Mouse (Mus musculus) neural tube, embryonic 15.5 days (tissue): ENCODE data around the gene Cntnap5c. TPM values are rescaled to one million over a fixed set of nuclear protein-coding genes. Genes with fewer than 3 reads are reported as not detected.
"Not testable (repeated sequence)": the region's sequence is repeated elsewhere in the genome, so short reads cannot be mapped to it uniquely, and the experiment has no call there.

Source experiments
- ATAC-seq: fragments of 200-750 bp; cut with Nextera tagmentation; 2 replicates; pipeline ENCODE4 v1.8.0; 2017; ENCODE audit warnings: mild to moderate bottlenecking, moderate TSS enrichment, moderate library complexity; ENCODE audit not compliant: low FRiP score
- H3K27ac ChIP-seq: fragments of 300-500 bp; sonication (generic); replicated peaks from 2 replicates; pipeline ENCODE4 v1.5.1; 2015; ENCODE audit warnings: mild to moderate bottlenecking, inconsistent platforms
- H3K27me3 ChIP-seq: fragments of 300-500 bp; sonication (generic); replicated peaks from 2 replicates; pipeline ENCODE4 v1.6.1; 2015; ENCODE audit warnings: inconsistent platforms
- H3K36me3 ChIP-seq: fragments of 300-500 bp; sonication (generic); 2 replicates; pipeline ENCODE4 v1.6.1; 2015; ENCODE audit warnings: inconsistent platforms
- H3K4me1 ChIP-seq: fragments of 300-500 bp; sonication (generic); 2 replicates; pipeline ENCODE4 v1.6.1; 2015; ENCODE audit warnings: inconsistent platforms
- H3K4me2 ChIP-seq: fragments of 300-500 bp; sonication (generic); 2 replicates; pipeline ENCODE4 v1.6.1; 2015; ENCODE audit warnings: inconsistent platforms, mild to moderate bottlenecking, moderate library complexity
- H3K4me3 ChIP-seq: fragments of 300-500 bp; sonication (generic); replicated peaks from 2 replicates; pipeline ENCODE4 v1.5.1; 2015; ENCODE audit warnings: mild to moderate bottlenecking, inconsistent platforms
- H3K9ac ChIP-seq: fragments of 300-500 bp; sonication (generic); replicated peaks from 2 replicates; pipeline ENCODE4 v1.6.1; 2015; ENCODE audit warnings: mild to moderate bottlenecking, inconsistent platforms
- H3K9me3 ChIP-seq: fragments of 300-500 bp; sonication (generic); replicated peaks from 2 replicates; pipeline ENCODE4 v1.6.1; 2016; ENCODE audit warnings: inconsistent platforms
- WGBS: fragments of 180-500 bp; shearing (Covaris S2); methylation state at CpG from one replicate; pipeline ENCODE4 v1.1.7; 2015; ENCODE audit warnings: mixed read lengths; 5-methylcytosine and 5-hydroxymethylcytosine counted together
- polyA plus RNA-seq: library from polyadenylated mRNA; unstranded; fragments of >200 nt; fragmentation: Nextera tagmentation; extraction: Ambion mirVana; gene quantifications from 2 replicates; pipeline ENCODE4 v1.2.1, GENCODE M21; 2015

Gene Cntnap5c
- polyA plus RNA-seq, 1 experiment from 2014 or later, result 5.0 TPM

- no peak for ATAC-seq
- Histone ChIP-seq H3K27me3 (no peaks in the 10 kb centered on the region), H3K9me3 (no peaks in the 10 kb centered on the region), H3K36me3 (no peaks in the 10 kb centered on the region), H3K4me3 (no peak overlapping the region), H3K4me2 (no peak overlapping the region), H3K4me1 (no peaks in the 10 kb centered on the region), H3K9ac (no peak overlapping the region), H3K27ac (no peak overlapping the region)
Observed at GRCm38 (mm10) chr17:57837090-57837971, 68.0 kb downstream of the Cntnap5c start.

- not testable (repeated sequence) for H3K9ac ChIP-seq, H3K4me2 ChIP-seq, H3K27me3 ChIP-seq, H3K36me3 ChIP-seq, ATAC-seq, H3K4me1 ChIP-seq, H3K4me3 ChIP-seq, H3K9me3 ChIP-seq, H3K27ac ChIP-seq
- no CpG with 5 or more reads among the region's 4 CpGs for WGBS
Observed at GRCm38 (mm10) chr17:57855811-57856210, 86.4 kb downstream of the Cntnap5c start.

GRCm38 (mm10) chr17:57865996-57866395 is 96.6 kb downstream of the Cntnap5c start:
- H3K4me2 ChIP-seq, result no peak overlapping the region
- no peaks in the 10 kb centered on the region for H3K4me1 ChIP-seq
- no peaks in the 10 kb centered on the region for H3K27me3 ChIP-seq
- H3K9ac ChIP-seq, result no peak overlapping the region
- H3K9me3 ChIP-seq, result no peaks in the 10 kb centered on the region
- ATAC-seq, result no peak
- H3K27ac ChIP-seq, result no peak overlapping the region
- no peaks in the 10 kb centered on the region for H3K36me3 ChIP-seq
- H3K4me3 ChIP-seq, result no peak overlapping the region

- WGBS, result 83% methylated on average over 4 of the region's 4 CpGs
- no peak overlapping the region for H3K27ac ChIP-seq
- no peak overlapping the region for H3K9ac ChIP-seq
- no peaks in the 10 kb centered on the region for H3K4me1 ChIP-seq
- no peaks in the 10 kb centered on the region for H3K27me3 ChIP-seq
- no peaks in the 10 kb centered on the region for H3K36me3 ChIP-seq
- ATAC-seq, result no peak
- no peak overlapping the region for H3K4me2 ChIP-seq
- H3K4me3 ChIP-seq, result no peak overlapping the region
- H3K9me3 ChIP-seq, result no peaks in the 10 kb centered on the region
Observed at GRCm38 (mm10) chr17:57887742-57888389, 118.5 kb downstream of the Cntnap5c start.

GRCm38 (mm10) chr17:57911770-57912293 is 142.5 kb downstream of the Cntnap5c start:
- no peak overlapping the region for H3K4me3 ChIP-seq
- no peaks in the 10 kb centered on the region for H3K27me3 ChIP-seq
- H3K9ac ChIP-seq, result no peak overlapping the region
- no peak overlapping the region for H3K27ac ChIP-seq
- no peak for ATAC-seq
- H3K9me3 ChIP-seq, result no peaks in the 10 kb centered on the region
- H3K4me2 ChIP-seq, result no peak overlapping the region
- no peaks in the 10 kb centered on the region for H3K36me3 ChIP-seq
- H3K4me1 ChIP-seq, result no peaks in the 10 kb centered on the region

DNA sequence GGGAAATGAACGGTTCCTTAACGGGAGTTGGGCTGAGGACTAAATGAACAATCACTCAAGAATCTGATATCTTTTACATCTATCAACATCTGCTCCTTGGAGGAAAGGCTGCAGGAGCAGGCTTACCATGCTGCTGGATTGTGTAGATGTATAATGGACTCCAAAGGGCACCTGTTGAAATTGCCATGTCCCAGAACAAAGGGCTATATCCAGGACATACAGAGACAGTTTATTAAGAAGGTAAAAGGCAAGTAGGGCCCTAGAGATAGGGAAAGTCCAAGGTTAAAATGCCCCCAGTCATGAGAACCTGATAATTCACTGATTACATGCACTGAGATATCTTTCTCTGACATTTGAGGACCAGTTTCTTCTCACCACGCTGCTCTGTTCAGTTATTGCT is 214.9 kb downstream of the Cntnap5c start:
- Histone ChIP-seq H3K9ac (no peak overlapping the region), H3K27me3 (no peaks in the 10 kb centered on the region), H3K9me3 (no peaks in the 10 kb centered on the region), H3K27ac (no peak overlapping the region), H3K4me3 (no peak overlapping the region), H3K4me1 (no peaks in the 10 kb centered on the region), H3K4me2 (no peak overlapping the region), H3K36me3 (no peaks in the 10 kb centered on the region)
- WGBS, result 73% methylated on average over 3 of the region's 3 CpGs
- peak; percentile 81 for ATAC-seq

- Histone ChIP-seq H3K36me3 (no peaks in the 10 kb centered on the region), H3K4me1 (no peaks in the 10 kb centered on the region), H3K27me3 (no peaks in the 10 kb centered on the region), H3K4me3 (no peak overlapping the region), H3K9me3 (no peaks in the 10 kb centered on the region), H3K4me2 (no peak overlapping the region), H3K9ac (no peak overlapping the region), H3K27ac (no peak overlapping the region)
- WGBS, result 48% methylated on average over 2 of the region's 2 CpGs
- ATAC-seq, result no peak
Observed at GRCm38 (mm10) chr17:57988420-57988819, 219.1 kb downstream of the Cntnap5c start.

DNA sequence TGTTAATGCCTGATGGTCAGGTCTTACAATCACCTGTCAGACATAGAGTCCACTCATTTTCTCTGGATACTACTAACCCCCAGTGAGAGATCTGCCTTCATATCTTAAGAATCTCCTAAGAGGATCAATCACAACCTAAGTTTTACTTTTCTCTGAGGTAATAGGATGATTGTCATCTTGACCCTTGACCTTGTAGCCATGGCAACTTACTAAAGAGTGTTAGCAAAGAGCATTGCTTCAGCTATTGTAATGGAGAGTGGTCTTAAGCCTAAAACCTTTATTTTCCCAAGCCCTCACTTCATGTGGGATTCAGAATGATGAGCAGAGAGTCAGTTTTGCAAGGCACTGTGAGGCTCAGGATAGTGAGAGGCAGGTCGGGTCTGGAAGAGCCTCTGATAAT is 227.1 kb downstream of the Cntnap5c start:
- Histone ChIP-seq H3K27ac (no peak overlapping the region), H3K9me3 (no peaks in the 10 kb centered on the region), H3K4me3 (no peak overlapping the region), H3K4me2 (no peak overlapping the region), H3K4me1 (no peaks in the 10 kb centered on the region), H3K27me3 (no peaks in the 10 kb centered on the region), H3K9ac (no peak overlapping the region), H3K36me3 (no peaks in the 10 kb centered on the region)
- ATAC-seq, result no peak
- 59% methylated on average over 1 of the region's 1 CpGs for WGBS

DNA sequence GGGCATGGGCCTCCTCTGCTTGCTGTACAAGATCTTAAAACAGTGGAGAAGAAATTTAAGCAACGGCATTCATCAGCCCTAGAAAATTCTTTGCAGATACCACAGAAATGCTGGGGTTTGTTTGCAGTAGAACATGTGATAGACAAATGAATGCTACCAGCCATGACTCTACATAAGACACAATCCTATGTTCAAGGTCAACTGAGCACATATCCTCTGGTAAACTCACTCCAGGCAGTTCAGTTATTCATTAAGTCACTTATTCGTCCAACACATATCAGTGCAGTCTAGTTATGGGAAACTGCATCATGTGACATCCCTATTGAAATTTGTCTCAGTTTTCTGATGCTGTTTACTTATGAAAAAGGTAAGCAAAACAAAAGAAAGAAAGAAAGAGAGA is 229.7 kb downstream of the Cntnap5c start:
- Histone ChIP-seq H3K27me3 (no peaks in the 10 kb centered on the region), H3K4me3 (no peak overlapping the region), H3K4me1 (no peaks in the 10 kb centered on the region), H3K9ac (no peak overlapping the region), H3K4me2 (no peak overlapping the region), H3K9me3 (no peaks in the 10 kb centered on the region), H3K36me3 (no peaks in the 10 kb centered on the region), H3K27ac (no peak overlapping the region)
- WGBS, result 86% methylated on average over 2 of the region's 2 CpGs
- no peak for ATAC-seq

- Histone ChIP-seq H3K4me1 (no peaks in the 10 kb centered on the region), H3K27me3 (no peaks in the 10 kb centered on the region), H3K4me2 (no peak overlapping the region), H3K9me3 (no peaks in the 10 kb centered on the region), H3K36me3 (no peaks in the 10 kb centered on the region), H3K4me3 (no peak overlapping the region), H3K9ac (no peak overlapping the region), H3K27ac (no peak overlapping the region)
- WGBS, result 84% methylated on average over 5 of the region's 5 CpGs
- no peak for ATAC-seq
Observed at GRCm38 (mm10) chr17:58002845-58003244, 233.5 kb downstream of the Cntnap5c start.

- H3K9me3 ChIP-seq, result no peaks in the 10 kb centered on the region
- H3K4me3 ChIP-seq, result no peak overlapping the region
- H3K4me2 ChIP-seq, result no peak overlapping the region
- ATAC-seq, result no peak
- H3K9ac ChIP-seq, result no peak overlapping the region
- H3K27me3 ChIP-seq, result no peaks in the 10 kb centered on the region
- WGBS, result 73% methylated on average over 1 of the region's 1 CpGs
- H3K4me1 ChIP-seq, result no peaks in the 10 kb centered on the region
- no peaks in the 10 kb centered on the region for H3K36me3 ChIP-seq
- H3K27ac ChIP-seq, result no peak overlapping the region
Observed at GRCm38 (mm10) chr17:58003322-58003721, 234.0 kb downstream of the Cntnap5c start.

DNA sequence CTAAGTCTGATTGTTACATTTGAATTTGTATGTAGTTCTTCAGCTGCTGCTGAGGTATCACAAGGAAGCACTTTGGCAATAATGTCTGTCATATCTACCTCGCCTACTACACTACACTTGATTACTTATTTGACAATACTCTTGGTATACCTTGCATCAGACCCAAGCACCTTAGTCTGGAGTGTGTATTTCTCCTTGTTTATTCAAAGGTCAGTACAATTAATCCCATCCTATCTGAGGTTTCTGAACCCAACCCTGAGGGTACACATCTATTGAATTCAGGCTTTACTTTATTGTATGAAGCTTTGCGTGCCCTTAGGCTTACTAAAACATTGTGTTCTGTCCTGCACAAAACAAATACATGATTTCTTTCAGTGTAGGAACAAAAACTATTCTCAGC is 235.1 kb downstream of the Cntnap5c start:
- no peaks in the 10 kb centered on the region for H3K36me3 ChIP-seq
- H3K4me3 ChIP-seq, result no peak overlapping the region
- H3K27ac ChIP-seq, result no peak overlapping the region
- no peaks in the 10 kb centered on the region for H3K4me1 ChIP-seq
- H3K27me3 ChIP-seq, result no peaks in the 10 kb centered on the region
- no peak overlapping the region for H3K4me2 ChIP-seq
- WGBS, result 92% methylated on average over 2 of the region's 2 CpGs
- ATAC-seq, result no peak
- H3K9me3 ChIP-seq, result no peaks in the 10 kb centered on the region
- no peak overlapping the region for H3K9ac ChIP-seq
